Mouse (Mus musculus) left cerebral cortex, postnatal 14 days (tissue): ENCODE measurements around the gene Rpl31. TPM values are rescaled to one million over a fixed set of nuclear protein-coding genes. Genes with fewer than 3 reads are reported as not detected.

Source experiments
- DNase-seq, 2 experiments: peaks; one replicate each; pipeline ENCODE4 v3.0.0; 2021 to 2022; ENCODE audit warnings: low spot score in 2 of 2, mixed read lengths in 1 of 2
- intact Hi-C: fragments of 180-260 bp; cut with DNase I; formaldehyde crosslinking; loops from one replicate; pipeline ENCODE4 v1.15.1; 2025
- long read RNA-seq, 2 experiments: library from polyadenylated mRNA; stranded (forward); transcript quantifications; one replicate each; pipeline ENCODE4 v2.0.0; 2021
- total RNA-seq, 2 experiments: library from RNA; stranded (reverse); gene quantifications; 2 replicates each; pipeline ENCODE4 v1.2.3; 2021

Gene Rpl31
- total RNA-seq, result 100 to 1,000 TPM; 398 to 437 TPM
- long read RNA-seq, experiment 1, transcript Rpl31-203 (4 exons, 630 nt), result major isoform, 32 of 79 reads
- long read RNA-seq, experiment 1, transcript Rpl31-202 (5 exons, 487 nt), result minor isoform, 26 of 79 reads
- long read RNA-seq, experiment 1, transcript Rpl31-201 (5 exons, 1,049 nt), result minor isoform, 11 of 79 reads
- long read RNA-seq, experiment 1, partial matches to known transcripts, result 1 of 79 reads
- long read RNA-seq, experiment 1, other reads (novel, unspliced or antisense), result 7 of 79 reads
- long read RNA-seq, experiment 2, transcript Rpl31-201 (5 exons, 1,049 nt), result minor isoform, 17 of 65 reads
- long read RNA-seq, experiment 2, transcript Rpl31-202 (5 exons, 487 nt), result minor isoform, 20 of 65 reads
- long read RNA-seq, experiment 2, transcript Rpl31-203 (4 exons, 630 nt), result major isoform, 23 of 65 reads
- long read RNA-seq, experiment 2, partial matches to known transcripts, result 0 of 65 reads
- long read RNA-seq, experiment 2, other reads (novel, unspliced or antisense), result 4 of 65 reads

DNA sequence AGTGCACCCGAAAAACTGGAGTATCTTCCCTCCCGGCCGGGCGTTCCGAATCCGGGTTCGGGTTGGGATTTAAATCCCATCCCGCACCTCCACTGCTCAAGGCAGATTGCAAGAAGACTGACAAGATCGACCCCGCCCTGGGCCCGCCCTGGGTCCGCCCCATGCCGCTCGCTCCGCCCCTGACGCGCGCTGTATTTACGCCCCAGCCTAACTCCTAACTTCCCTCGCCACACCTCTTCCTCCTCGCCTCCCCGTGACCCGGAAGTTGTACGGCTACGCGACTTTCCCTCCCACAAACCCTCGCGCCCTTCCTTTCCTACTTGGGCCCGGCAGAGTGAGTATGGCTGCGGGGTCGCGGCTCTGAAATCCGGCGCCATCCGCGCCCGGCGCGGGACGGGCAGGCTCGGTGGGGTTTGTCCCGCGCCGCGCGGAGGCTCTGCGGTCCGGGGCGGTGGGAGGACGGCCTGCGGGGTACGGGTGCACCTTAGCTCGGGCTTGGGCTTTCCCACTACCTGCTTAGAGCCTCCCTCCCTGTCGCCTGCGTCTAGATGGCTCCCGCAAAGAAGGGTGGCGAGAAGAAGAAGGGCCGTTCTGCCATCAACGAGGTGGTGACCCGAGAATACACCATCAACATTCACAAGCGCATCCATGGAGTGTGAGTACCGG lies at the start of gene Rpl31:
Gene Rpl31 (plus strand): TSS at position 242 of the 666 bp plus-strand sequence.
- intact Hi-C loops, result loop anchor here (10.0 kb wide), 1 partner anchor 473 kb away; the partner anchor contains the start of gene Chst10
- DNase-seq, result peak; percentile 98

DNA sequence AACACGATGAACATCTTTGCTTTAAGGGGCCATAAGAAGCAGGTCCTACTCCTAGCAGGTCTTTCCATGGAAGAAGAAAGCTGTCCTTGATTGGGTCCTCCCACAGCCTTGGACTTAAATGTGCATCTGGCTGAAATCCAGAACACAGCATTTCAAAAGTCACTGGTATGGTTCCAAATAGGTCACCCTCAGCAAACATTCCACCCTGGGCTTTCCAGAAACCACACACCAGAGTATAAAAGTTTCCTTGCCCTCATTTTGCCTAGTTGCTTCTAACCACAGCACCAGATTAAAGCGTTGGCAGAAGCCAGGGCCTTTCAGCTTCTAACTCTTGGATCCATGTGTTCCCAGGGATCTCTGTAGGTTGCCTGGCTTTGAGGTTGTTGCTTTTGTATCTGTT lies 49.7 kb upstream of the Rpl31 start:
- peak in 1 of 2 experiments; percentile 43 for DNase-seq
- intact Hi-C loops, result no loop called here

DNA sequence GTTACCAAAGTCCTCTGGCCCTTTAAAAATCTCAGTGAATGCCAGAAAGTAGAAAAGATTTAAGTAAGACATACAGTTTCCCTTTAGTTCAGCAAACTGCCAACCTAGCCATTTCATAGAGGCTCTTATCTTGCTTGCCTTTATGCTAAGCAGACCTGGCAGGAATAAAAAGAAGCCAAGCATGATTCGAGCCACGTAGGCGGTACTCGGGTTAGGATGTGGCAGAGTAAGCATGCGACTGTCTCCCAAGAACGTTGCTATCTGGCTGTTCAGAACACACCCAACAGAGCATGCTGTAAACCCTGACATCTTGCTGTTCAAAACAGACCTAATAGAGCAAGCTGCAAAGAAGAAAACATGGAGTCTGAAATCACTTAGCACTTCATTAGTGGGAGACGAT lies 48.8 kb upstream of the Rpl31 start:
- intact Hi-C loops, result no loop called here
- DNase-seq, result peak in 1 of 2 experiments; percentile 61

DNA sequence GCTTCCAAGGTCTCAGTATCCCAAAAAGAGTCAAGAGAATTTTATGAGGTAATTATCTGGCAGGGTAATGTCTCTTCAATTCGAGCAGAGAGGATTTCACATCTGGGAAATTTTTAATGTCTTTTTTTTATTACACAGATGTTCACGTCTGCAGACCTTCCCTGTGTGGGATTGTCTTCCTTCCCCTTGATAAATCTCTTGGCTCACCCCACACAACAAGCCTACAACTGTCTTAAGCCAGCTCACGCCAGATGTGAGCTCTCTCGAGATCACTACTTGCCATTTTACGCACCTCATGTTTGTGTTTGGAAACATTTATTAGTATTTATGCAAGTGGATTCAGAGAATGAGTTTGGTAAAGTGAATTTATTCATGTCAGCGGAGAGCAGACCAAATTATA lies 45.7 kb upstream of the Rpl31 start:
- intact Hi-C loops, result no loop called here
- no peak for DNase-seq

DNA sequence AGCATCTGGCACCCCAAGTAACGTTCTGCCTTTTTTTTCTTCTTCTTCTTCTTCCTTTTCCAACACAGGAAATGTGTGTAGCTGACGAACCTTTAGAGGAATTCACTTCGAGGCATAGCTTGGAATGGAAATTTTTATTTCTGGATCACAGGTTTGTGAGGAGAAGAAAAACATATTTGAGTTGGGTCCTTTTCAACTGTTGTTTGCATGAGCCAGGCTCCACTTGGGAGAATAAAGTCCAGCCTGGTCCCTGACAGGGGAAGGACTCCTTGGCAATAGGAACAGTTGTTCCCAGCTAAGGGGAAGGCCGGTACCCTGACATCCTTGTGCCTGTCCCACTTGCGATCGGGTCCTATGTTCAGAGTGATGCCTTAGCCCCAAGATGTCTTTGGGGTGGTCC lies 42.4 kb upstream of the Rpl31 start:
- intact Hi-C loops, result no loop called here

DNA sequence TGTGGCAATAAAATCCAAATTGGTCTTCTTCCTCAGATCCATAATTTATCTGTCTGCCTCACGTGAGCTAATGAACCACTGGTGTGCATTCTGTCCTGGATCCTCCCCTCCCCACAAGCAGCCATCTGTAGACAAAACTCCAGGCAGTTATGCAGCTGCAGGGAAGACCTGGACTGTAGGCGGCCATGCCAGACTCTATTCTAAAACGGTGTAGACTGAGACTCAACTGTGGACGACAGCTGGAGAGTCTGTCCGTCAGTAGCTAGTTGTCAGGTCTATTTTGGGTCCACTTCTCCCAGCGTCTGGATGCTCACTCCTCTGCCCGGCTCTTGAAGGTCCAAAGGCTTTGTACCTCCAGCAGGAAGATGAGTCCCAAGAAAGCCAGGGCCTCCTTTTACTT lies 40.1 kb upstream of the Rpl31 start:
- intact Hi-C loops, result no loop called here

More for the DNA sequence above, 42.4 kb upstream of the Rpl31 start:
- no peak for DNase-seq

DNA sequence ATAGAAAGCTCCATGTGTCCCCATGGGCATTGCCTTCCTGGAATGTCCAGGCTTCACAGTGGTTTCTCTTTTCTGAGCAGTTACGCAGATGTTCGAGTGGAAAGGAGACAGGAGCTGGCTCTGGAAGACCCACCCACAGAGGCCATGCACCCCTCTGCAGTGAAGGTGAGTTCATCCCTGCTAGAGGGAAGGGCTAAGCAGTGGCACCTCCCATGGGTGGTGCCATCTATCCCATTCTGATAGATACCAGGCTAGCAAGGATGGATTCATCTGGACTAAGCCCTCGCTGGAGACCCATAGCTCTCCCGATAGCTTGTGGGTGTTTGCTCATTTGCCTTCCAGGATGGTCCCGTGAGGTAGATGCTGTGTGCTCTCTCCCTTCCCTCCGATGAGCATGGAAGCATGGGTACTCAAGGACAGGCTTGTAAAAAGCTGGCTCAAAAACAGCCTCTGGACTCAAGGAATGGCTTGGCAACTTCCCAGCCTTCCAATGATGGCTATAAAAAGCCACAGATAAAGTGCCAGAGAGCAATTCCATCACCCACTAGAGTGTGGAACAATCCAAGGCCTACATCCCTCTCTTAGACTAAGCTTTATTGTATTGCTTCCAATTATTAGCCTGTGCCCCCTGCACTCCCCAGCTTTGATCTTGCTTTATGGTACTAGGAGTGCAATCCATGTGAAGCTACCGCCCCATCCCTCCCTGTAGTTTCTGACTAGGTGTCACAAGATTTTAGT lies 36.6 kb upstream of the Rpl31 start:
- intact Hi-C loops, result loop anchor here (10.0 kb wide), 1 partner anchor 236 kb away; no protein-coding TSS in a partner anchor
- no peak for DNase-seq

More for the DNA sequence above, 40.1 kb upstream of the Rpl31 start:
- peak in 1 of 2 experiments; percentile 49 for DNase-seq

DNA sequence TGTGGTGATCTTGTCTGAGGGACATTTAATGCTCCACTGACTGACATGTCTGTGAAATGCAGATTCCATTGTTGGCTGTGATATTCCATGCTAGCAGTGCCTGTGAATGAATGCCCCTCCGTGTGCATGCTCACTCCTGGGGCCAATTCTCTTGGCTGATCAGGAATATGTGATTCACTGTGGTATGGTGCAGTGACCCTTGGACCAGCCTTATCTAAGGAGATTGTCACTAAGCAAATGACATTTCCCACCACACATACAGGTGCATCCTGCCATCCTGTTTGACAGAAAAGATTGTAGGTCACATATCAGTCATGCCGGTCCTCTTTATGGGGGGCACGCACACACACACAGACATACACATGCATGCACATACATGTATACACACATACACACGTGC lies 35.2 kb upstream of the Rpl31 start:
- no peak for DNase-seq
- intact Hi-C loops, result loop anchor here (10.0 kb wide), 1 partner anchor 238 kb away; no protein-coding TSS in a partner anchor

DNA sequence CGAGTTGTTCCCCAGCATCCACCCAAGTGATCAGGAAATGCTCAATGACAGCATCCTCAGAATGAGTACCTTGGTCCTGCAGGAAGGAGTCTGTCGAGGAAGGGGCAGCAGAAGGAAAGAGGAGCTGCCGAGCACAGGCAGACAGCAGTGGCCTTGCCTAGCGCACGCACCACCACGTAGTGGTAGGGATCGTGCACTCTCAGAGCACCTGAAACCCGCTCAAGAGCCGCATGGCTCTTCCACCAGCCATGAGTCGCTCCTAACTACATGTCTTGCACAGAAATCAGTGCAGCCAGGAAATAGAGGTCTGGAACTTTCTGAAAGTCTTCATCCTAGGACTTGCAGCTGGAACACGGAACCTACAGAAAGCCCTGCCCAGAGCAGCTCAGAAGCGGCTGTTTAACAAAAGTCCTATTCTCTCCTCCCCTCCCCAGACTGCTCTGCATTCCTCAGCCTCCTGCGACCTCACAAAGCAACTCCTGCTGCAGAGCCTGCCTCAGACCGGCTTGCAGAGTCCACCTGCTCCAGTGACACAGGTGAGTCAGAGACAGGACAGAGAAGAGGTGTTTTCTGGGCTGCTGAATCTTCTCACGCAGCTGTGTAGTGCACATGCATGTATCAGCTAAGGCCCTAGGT lies 32.0 kb upstream of the Rpl31 start:
- no peak for DNase-seq
- intact Hi-C loops, result loop anchor here (10.0 kb wide), 1 partner anchor 241 kb away; no protein-coding TSS in a partner anchor

DNA sequence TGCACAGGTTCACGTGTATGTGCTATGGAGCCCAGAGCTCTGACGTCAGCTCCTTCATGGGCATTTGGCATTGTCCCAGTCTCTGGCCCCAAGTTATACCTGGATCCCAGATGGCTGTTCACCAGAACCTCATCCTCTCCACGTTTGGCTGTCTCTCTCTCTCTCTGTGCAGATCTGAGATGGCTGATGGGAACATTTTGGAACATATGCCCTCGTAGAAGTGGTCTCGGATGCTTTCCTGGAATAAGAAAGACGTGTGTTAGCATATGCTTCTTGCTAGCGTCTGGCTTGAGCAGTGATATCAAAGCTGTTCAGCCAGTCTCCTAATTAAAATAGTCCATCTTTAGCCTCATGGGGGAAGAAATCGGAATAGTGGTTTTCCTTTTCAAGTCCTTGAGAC lies 30.9 kb upstream of the Rpl31 start:
- peak in 1 of 2 experiments; percentile 40 for DNase-seq
- intact Hi-C loops, result loop anchor here (10.0 kb wide), 1 partner anchor 242 kb away; no protein-coding TSS in a partner anchor

DNA sequence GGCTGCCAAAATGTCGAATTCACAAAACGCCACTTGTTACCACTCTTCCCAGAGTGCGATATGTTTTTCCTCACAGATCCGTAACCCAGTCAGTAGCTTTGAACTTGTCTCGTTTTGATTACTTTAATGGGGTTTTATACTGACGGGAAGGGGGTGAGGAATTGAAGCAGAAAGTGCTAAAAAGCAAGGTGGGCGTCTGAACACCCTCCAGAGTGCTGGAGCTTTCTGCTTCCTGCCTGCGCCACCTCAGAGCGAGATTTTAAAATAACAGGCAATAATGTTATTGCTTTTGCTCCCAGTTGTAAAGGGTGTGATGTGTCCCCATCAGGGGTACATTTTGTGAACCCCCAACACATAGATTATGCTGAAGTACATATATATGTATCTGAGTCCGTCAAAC lies 28.8 kb upstream of the Rpl31 start:
- intact Hi-C loops, result loop anchor here (10.0 kb wide), 1 partner anchor 244 kb away; no protein-coding TSS in a partner anchor
- DNase-seq, result no peak

DNA sequence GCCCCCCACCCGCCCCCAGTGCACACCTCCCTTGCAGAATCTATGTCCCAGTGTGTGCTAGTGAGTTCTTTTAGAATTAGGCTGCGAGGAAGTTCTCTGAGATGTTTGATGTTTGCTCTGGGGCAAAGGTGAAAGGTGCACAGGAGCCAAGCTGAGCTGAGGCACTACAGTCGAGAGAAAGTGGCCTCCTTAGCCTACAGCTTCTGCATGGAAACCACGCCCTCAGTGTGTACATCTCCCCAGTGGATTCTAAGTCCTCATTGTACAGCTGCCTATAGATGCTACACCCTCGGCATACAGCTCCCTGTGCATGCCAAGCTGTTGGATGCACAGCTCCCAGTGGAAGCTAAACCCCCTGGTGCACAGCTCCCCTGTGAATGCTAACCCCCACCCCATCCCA lies 28.2 kb upstream of the Rpl31 start:
- DNase-seq, result no peak
- intact Hi-C loops, result loop anchor here (10.0 kb wide), 1 partner anchor 245 kb away; no protein-coding TSS in a partner anchor

DNA sequence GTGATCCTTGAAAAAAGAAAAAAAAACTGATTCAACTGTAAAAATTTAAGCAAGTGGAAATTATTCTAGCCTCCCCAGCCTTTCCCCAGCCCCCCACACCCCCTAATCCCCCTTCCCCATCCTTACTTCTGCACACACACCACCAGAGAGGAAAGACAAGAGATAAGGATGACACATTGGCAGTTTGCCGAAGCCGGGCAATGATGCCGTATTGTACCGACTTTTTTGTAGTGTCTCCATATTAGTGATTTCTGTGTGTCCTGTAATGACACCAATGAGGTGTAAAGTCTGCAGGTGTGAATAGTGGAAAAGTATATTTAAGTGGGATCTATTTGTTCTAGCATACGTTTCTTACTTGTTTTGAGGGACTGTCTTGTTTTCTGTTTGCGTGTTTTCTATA lies 27.5 kb upstream of the Rpl31 start:
- no peak for DNase-seq
- intact Hi-C loops, result loop anchor here (2.0 to 10.0 kb wide), 2 partner anchors 145 to 329 kb away; partner anchors contain the start of gene Npas2

DNA sequence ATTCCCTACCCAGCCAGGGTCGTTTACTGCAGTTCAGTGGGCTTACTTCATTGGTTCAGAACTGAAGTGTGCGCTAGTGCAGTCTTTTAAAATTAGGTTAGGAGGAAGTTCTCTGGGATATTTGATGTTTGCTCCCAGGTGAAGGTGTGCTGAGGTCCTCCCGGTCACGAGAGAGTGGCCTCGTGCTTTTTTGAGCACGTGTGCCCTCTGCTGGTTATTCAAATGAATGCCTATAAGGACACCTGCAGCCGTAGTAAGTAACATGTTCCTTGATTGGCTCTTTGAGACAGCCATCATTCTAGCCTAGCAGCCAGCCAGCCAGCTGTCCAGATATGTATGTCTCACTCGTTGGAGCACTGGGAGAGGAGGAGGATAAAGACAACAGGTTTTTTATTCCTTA lies 27.0 kb upstream of the Rpl31 start:
- DNase-seq, result peak; percentile 58 to 61
- intact Hi-C loops, result loop anchor here (2.0 to 10.0 kb wide), 2 partner anchors 146 to 330 kb away; partner anchors contain the start of gene Npas2

DNA sequence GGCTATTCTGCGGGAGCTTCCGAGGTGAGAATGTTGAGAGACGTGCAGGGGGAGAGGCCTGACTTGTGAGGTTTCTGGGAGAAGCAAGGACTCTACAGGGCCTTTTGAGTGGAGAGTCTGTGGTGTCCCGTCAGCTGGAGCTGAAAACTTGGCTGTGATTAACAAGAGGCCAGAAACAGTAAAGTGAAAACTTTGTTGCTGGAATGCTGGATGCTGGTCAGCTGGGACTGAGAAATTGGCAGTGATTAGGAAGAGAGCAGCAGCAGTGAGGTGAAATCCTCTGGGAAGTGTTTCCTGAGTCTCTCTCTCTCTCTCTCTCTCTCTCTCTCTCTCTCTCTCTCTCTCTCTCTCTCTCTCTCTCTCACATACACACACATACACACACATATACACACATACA lies 25.8 kb upstream of the Rpl31 start:
- intact Hi-C loops, result loop anchor here (2.0 to 10.0 kb wide), 2 partner anchors 147 to 331 kb away; partner anchors contain the start of gene Npas2
- no peak for DNase-seq

DNA sequence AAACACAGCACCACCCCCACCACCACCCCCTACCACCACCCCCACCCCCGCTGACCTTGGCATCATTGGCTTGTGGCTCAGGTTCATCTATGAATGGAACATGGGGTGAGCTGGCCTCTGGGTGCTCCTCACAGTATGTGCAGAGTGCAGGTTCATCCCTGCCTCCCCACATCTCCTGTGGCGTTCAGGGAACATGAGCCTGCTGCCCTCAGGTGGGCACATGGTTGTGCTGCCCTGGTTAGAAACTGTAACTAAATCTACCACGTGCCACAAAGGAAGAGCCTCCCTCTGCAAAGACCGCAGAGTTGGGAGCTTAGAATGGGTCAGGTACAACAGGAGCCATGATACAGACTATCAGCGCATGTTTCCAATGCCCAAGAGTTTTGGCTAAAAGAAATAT lies 24.4 kb upstream of the Rpl31 start:
- intact Hi-C loops, result loop anchor here (10.0 kb wide), 1 partner anchor 148 kb away; the partner anchor contains the start of gene Npas2
- no peak for DNase-seq

DNA sequence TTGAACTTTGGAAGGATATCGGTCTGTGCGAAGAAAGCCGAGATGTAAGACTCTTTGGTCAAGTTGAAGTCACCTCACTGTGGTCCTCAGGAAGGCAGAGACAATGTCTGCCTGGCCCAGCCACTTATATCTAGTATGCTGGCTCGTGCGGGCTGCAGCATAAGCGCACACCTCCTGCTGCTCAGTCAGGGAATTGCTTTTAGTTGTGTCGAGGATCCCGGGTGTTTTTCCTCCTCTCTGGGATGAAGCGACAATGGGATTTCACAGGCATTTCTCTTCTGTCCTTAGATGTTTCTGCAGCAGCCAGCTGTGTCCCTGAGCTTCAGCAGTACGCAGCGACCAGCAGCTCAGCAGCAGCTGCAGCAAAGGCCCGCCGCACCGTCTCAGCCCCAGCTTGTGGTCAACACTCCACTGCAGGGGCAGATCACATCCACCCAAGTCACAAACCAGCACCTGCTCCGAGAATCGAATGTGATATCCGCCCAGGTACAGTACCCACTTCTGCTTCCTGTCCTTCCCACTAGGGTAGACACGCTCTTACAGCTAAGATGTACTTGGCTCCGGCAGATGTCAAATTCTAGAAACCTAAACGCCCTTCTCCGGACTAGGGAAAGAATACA lies 22.6 kb upstream of the Rpl31 start:
- DNase-seq, result peak in 1 of 2 experiments; percentile 51
- intact Hi-C loops, result loop anchor here (10.0 kb wide), 1 partner anchor 150 kb away; the partner anchor contains the start of gene Npas2

DNA sequence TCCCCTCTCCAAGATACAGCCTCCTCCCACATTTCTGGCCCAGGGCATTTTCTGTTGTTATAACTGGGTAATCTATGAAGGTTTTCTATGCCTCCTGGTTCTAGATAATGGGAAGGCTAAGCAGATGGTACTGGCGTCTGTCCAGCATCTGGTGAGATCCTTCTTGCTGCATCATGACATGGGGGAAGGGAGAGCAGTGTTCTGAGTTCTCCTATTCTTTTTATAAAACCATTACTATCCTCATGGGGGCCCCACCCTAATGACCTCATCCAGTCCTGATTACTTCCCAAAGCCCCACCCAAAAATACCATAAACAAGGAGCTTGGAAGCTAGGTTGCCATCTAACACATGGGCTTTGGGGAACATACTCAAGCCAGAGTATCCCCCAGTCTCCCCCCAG lies 18.6 kb upstream of the Rpl31 start:
- intact Hi-C loops, result loop anchor here (10.0 kb wide), 1 partner anchor 154 kb away; the partner anchor contains the start of gene Npas2
- peak in 1 of 2 experiments; percentile 60 for DNase-seq
